Mouse (Mus musculus): ENCODE measurements at regions not wholly inside any gene's neighbourhood (a gene's known extent, or its start where the extent isn't known, plus 50 kb on each side); places are given as distances from the start of the nearest gene placed in this dataset.

- DNase-seq (ENCODE audit: low read depth, low spot score) = peak; percentile 46
These were observed 169.8 kb downstream of the Plpp3 start for GRCm38 (mm10) chr4:105326989-105327388.

DNA sequence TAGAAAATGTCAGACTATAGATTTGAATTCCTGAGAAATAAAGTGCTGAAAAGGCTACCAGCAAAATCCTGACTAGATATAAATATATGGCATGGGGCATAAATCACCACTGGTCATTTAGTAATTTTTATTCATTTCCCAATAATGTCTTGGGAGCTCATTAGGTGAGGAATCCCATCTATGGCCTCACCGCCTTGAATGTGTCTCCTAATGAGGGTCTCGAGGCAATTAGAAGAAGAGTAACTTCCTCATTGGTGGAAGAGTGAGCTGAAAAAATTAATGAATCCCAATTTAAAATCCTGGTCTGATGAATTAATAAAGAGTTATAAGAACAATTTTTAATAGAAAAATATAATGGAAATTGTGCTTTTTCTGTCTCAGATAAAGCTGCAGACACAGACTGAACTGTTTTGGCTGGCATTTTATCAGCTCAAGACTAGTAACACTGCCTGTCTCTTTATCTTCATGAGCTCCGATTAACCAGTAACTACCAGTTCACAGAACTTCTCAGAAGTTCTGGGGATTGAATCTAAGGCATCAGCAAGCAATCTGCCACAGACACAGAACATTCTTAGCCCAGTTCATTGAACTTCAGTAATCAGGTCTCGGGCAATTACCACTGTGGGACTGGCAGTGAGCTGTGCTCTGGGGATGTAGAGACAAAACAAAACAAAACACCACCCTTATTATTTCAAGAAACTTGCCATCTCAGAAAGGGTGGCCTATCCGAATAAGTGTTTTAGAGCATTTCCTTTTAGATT lies 170.7 kb downstream of the Plpp3 start:
- DNase-seq (ENCODE audit: low read depth, low spot score) = no peak

- peak; percentile 84 for DNase-seq (ENCODE audit: low read depth, low spot score)
These were observed 171.6 kb downstream of the Plpp3 start for GRCm38 (mm10) chr4:105328776-105329175.

- DNase-seq (ENCODE audit: low read depth, low spot score) = no peak
These were observed 174.9 kb downstream of the Plpp3 start for GRCm38 (mm10) chr4:105332081-105332480.

GRCm38 (mm10) chr4:105335872-105336271 lies 178.7 kb downstream of the Plpp3 start:
- no peak for DNase-seq (ENCODE audit: low read depth, low spot score)

DNA sequence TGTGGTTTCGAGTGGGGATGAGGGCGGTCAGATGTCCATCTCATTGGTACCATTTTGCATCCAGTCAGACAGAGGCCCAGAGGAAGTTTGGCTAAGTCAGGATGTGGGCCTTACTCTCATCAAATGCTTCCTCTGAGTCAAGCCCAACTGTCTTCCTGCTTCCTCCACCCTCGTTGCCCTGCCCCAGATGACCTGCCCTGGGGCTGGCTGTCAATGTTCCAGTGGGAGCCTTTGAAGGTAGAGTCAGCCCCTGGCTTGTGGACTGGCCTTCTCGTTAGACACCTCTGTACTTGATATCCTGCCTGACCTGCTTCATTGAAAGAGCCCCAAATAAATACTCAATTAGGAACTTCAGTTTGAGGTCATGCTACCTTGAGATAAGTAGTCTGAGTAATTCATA lies 179.4 kb downstream of the Plpp3 start:
- no peak for DNase-seq (ENCODE audit: low read depth, low spot score)

- DNase-seq (ENCODE audit: low read depth, low spot score) = no peak
These were observed 181.0 kb downstream of the Plpp3 start for GRCm38 (mm10) chr4:105338131-105338530.

GRCm38 (mm10) chr4:105338861-105339260 lies 181.7 kb downstream of the Plpp3 start:
- peak; percentile 48 for DNase-seq (ENCODE audit: low read depth, low spot score)

DNA sequence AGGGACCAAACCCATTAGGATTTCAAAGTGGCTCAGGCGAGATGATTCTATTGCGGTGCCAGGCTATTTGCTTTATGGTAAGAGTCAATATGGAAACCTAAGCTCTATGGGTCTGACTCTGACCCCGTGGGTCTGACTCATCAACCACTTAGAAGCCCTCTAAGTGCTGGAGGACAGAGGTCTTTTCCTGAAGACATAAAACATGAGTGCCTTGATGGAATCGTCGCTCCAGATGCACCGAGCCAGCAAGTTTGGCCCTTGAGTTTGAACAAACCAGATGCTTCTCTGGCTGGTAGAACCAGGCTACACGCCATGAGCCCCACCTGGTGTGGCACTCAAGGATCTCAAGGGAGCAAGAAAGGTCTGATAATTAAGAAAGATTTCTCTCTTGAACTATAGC lies 184.1 kb downstream of the Plpp3 start:
- DNase-seq (ENCODE audit: low read depth, low spot score) = no peak

DNA sequence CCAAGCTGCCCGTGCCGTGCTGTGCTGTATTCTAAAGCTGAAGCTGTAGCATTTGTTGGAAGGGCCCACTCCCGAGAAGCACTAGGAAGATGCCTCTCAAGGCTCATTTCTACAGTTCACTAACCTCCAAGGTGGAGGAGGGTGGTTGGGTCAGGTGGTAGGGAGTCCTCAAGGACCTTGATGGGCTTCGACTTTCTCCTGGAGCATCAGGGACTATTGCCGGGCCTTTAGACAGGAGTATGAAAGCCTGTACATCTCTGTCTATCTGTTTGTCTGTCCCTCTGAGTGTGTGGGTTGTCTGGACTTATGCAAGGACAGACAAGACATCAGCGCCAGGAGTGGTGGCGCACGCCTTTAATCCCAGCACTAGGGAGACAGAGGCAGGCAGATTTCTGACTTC lies 189.7 kb downstream of the Plpp3 start:
- DNase-seq (ENCODE audit: low read depth, low spot score) = no peak

- no peak for DNase-seq (ENCODE audit: low read depth, low spot score)
These were observed 190.8 kb downstream of the Plpp3 start for GRCm38 (mm10) chr4:105347911-105348310.

- DNase-seq (ENCODE audit: low read depth, low spot score) = no peak
These were observed 192.4 kb downstream of the Plpp3 start for GRCm38 (mm10) chr4:105349316-105350207.

DNA sequence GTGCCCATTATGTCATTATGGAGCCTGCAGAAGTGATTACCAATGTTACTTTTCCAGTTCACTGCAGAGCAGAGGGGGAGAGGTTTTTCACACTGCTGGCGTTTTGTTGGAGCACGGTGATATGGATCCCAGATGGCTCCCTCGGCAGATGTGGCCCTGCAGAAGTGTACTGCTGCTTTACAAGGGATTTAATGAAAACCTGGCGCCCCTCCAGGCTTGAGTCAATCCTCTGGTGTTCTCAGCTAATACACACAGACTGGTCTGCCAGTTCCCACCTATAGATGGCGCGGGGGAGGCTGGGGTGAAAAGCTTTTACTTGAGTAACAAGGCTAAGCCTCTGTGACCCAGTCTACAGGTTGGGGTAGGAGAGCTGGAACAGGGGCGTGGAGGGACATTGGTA lies 195.2 kb downstream of the Plpp3 start:
- DNase-seq (ENCODE audit: low read depth, low spot score) = peak; percentile 44

DNA sequence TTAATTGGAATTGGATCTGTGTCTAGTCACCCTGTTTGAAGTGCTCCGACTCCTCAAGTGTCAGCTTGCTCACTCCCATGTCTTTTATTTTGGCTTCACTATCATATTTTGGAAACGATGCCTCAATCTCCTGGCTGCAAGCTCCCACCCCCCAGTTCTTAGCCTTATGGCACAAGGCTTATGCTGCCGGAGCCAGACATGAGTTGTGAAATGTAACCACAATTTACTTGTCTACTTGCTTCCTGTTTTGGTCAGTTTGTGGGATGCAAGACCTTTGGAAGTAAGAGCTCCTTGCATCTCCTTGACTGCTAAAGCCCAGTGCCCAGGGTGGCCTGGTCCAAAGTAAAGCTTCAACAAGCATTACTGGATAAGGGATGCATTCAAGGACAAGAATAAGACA lies 195.8 kb downstream of the Plpp3 start:
- DNase-seq (ENCODE audit: low read depth, low spot score) = no peak

DNA sequence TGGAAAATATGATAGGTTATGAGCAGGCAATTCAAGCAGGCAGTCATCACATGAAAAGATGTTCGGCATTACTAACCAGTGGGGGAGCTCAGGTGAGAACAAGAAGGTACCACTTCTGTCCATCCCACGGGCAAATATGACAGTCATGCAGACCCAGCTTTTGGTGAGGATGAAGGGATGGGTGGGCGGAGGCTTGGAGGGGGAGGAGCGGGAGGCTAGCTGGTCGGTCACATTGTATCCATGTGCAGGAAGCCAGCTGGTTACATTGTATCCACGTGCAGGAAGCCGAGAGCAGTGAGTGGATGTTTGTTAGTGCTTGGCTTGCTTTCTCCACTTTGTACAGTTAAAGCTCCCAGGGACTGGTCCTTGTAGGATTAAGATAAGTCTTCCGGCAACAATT lies 196.9 kb downstream of the Plpp3 start:
- no peak for DNase-seq (ENCODE audit: low read depth, low spot score)

DNA sequence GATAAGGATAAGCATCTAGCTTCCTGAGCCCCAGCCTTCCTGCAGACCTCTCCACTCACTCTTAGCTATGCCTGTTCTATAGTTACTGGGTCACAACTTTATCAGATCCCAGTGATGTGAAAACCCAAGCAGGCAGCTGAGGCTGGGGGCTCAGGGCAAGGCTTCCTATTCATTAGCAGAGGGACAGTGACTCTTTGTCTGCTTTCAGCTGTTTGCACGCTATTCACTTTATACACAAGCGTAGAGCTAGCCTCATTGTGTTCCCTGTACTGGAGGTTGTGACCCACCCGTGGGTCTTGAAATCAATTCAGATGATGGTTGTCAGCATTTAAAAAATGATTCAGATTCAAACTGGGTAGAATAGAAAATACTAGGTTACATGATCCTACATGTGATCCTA lies 199.5 kb downstream of the Plpp3 start:
- DNase-seq (ENCODE audit: low read depth, low spot score) = no peak

GRCm38 (mm10) chr4:105358725-105359124 lies 201.6 kb downstream of the Plpp3 start:
- no peak for DNase-seq (ENCODE audit: low read depth, low spot score)

DNA sequence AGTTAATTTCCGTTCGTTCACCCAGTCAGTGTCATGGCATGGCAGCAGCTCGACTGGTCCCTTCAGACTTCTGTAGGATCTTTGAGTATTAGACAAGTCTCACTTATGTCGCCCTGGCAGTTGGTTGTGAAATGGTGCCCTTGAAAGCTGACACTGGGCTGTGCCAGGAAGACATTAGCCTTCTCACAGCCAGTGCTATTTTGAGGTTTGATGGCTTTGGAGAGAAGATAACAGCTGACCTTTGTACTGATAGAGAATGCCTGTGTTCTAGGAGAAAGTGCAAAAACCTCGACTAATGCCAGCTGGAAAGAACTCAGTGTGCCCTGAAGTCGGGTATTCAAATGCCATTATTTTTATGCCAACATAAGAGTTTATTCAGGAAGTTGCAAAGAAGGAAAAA lies 207.3 kb downstream of the Plpp3 start:
- peak; percentile 69 for DNase-seq (ENCODE audit: low read depth, low spot score)

GRCm38 (mm10) chr4:105365076-105365475 lies 207.9 kb downstream of the Plpp3 start:
- DNase-seq (ENCODE audit: low read depth, low spot score) = peak; percentile 46

DNA sequence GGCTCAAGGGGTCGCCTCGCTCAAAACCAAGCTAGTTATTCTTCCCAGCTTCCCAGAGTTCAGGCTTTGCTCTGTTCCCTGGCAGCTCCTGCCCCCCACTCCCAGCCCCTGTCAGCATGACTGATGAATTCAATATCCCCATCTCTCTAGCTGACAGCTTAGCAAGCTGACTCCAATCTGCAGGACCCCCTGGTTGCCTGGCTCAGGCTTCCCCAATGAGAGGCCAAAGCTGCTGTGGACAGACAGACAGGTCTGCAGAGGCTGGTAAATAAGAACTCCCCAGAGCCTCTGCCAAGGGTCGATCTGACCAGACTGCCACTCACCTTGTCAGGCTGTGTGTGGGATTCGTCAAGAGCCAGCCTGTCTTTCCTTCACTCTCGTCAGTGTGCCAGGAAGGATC lies 219.4 kb downstream of the Plpp3 start:
- no peak for DNase-seq (ENCODE audit: low read depth, low spot score)

DNA sequence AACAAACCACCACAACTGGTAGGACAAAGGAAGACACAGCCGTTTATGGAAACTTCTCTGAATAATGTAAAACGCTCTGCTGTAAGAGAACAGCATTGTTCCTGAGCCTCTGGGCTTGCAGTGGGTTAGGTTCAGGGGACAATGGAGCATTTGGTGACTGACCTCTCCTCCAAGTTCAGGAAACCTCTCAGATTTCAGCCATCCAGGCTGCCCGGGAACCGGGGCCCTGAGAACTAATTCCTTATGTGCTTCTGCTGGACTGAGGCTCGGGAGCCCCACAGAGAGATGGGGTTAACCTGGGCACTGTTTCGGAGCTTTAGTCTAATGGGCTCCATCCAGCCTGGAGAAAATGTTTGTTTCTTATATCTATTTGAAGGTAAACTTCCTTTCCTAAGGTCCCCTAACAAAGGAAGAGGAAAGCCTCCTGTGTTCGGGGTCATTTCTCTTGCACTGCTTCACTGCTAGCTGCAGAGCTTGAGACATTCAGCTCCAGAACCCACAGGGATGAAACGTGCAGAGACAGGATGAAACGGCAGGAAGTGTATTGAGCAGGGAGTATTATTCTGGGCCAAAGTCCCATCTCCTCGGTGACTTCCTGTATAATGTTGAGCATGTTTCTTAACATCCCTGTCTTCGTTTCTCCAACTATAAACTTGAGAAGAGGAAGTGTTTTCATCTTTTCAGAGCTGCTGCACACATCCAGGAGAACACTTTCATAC lies 220.5 kb downstream of the Plpp3 start:
- DNase-seq (ENCODE audit: low read depth, low spot score) = no peak

- no peak for DNase-seq (ENCODE audit: low read depth, low spot score)
These were observed 227.7 kb downstream of the Plpp3 start for GRCm38 (mm10) chr4:105384826-105385225.
